In the genomic region with DNA sequence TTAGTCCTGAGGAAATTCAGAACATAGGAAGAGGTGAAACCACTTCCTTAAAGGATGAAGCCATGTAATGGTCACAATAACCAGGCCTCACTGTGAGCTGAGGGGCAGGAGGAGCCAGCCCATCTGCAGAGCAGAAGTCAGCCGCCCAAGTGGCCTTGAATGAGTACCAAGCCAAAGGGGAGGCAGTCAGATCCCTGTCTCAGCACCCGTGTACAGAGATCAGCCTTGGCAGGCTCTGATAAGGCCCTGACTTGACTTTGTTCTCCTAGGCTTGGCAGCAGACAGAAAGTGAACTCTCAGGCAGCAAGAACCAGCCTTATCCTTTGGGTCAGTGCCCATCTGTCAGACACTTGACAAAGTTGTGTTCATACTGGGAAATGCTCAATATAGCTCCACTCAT, we compare ENCODE assay signal across 12 mouse cellular contexts. TPM values are rescaled to one million over a fixed set of nuclear protein-coding genes. Genes with fewer than 3 reads are reported as not detected.
DNase-seq lines count a peak whose midpoint lies in the region; ATAC-seq and TF ChIP-seq lines count a peak whose summit lies in the region.
"Had no signal": no experiment of that assay in that cellular context is flagged by ENCODE, and none has a peak within 500 bp of the region (broad histone marks: within the 10 kb centered on the region; RNA-seq: fewer than 3 reads in every experiment).

No protein-coding gene starts in this region.

- no peak overlapping the region for H3K9ac ChIP-seq in heart, adult 2 months (ENCODE audit: low read depth, low read length)
- peak overlapping the region; percentile 30; the same call in 1 of the 2 replicates for H3K9ac ChIP-seq in heart, embryonic 14.5 days (ENCODE audit: low read length)
- no peak overlapping the region; the same call in 1 of the 2 replicates for H3K9ac ChIP-seq in liver, postnatal 0 days (replicated peaks)

- H3K4me1 ChIP-seq in heart, adult 2 months (ENCODE audit: control insufficient read depth, insufficient read depth, low read length): peaks cover 3% of the 10 kb centered on the region; the same call in 1 of the 2 replicates
- peaks cover 10 to 26% of the 10 kb centered on the region in 2 experiments for H3K4me1 ChIP-seq in heart, embryonic 14.5 days (ENCODE audit: control insufficient read depth in 2 of 2, insufficient read depth in 2 of 2, low read length in 2 of 2)
- peaks cover 26% of the 10 kb centered on the region for H3K4me1 ChIP-seq in liver, postnatal 0 days (ENCODE audit: insufficient read depth)
- H3K4me1 ChIP-seq: hindbrain, embryonic 10.5 days had no signal

- H3K36me3 ChIP-seq in heart, adult 2 months (ENCODE audit: control insufficient read depth, insufficient read depth, low read length): no peaks in the 10 kb centered on the region
- peaks cover 36% of the 10 kb centered on the region for H3K36me3 ChIP-seq in heart, embryonic 14.5 days (ENCODE audit: control insufficient read depth, insufficient read depth, low read length)
- H3K36me3 ChIP-seq in liver, postnatal 0 days (replicated peaks; ENCODE audit: insufficient read depth, low read length): peaks cover 33% of the 10 kb centered on the region; the same call in 1 of the 2 replicates

- H3K4me3 ChIP-seq in heart, adult 2 months: no peak overlapping the region
- no peak overlapping the region for H3K4me3 ChIP-seq in heart, embryonic 14.5 days (ENCODE audit: control insufficient read depth in 1 of 2, insufficient read depth in 1 of 2, low read depth in 1 of 2, low read length in 2 of 2)
- H3K4me3 ChIP-seq in liver, postnatal 0 days (ENCODE audit: low read depth, low read length): no peak overlapping the region
- H3K4me3 ChIP-seq: hindbrain, embryonic 10.5 days had no signal

- no peak for TF ChIP-seq CTCF in heart, adult 2 months (IDR thresholded peaks at IDR 0.05)
- TF ChIP-seq CTCF in liver, postnatal 0 days (IDR thresholded peaks at IDR 0.05; ENCODE audit: low read depth): no peak

- no peaks in the 10 kb centered on the region for H3K9me3 ChIP-seq in heart, embryonic 14.5 days (ENCODE audit: control insufficient read depth, low read length)
- H3K9me3 ChIP-seq in liver, postnatal 0 days (ENCODE audit: low read length): no peaks in the 10 kb centered on the region
- H3K9me3 ChIP-seq: hindbrain, embryonic 10.5 days had no signal

- no peaks in the 10 kb centered on the region for H3K79me2 ChIP-seq in heart, adult 2 months (replicated peaks; ENCODE audit: control insufficient read depth, insufficient read depth, low read length)

- peak; percentile 74; the same call in 1 of the 2 replicates for ATAC-seq in heart, embryonic 14.5 days (ENCODE audit: insufficient number of reproducible peaks, insufficient read depth, low FRiP score, low read depth)
- ATAC-seq in liver, postnatal 0 days: peak; percentile 30

- intact Hi-C loops in heart, adult 2 months (cut with DNase I): no loop called here
- intact Hi-C loops in heart, postnatal 25 days (cut with DNase I): no loop called here

- DNase-seq in heart, adult 2 months: peak in 1 of 2 experiments; percentile 56
- no peak for DNase-seq in heart, postnatal 25 days (ENCODE audit: low spot score)
- DNase-seq in MEL-GATA-1-ER (ENCODE audit: extremely low read depth, low read depth): peak; percentile 58
- DNase-seq in liver, postnatal 0 days: peak; percentile 31
- DNase-seq in right cerebral cortex, adult 2 months (ENCODE audit: low spot score in 2 of 2): no peak
- DNase-seq in layer of hippocampus, postnatal 25 days (ENCODE audit: extremely low spot score in 1 of 2, low spot score in 1 of 2): no peak
- DNase-seq in layer of hippocampus, postnatal 10 days (ENCODE audit: low spot score in 2 of 2): no peak
- DNase-seq: B cell, adult 2 months; cerebellum, adult 9-10 months; kidney, postnatal 25 days had no signal

- no peaks in the 10 kb centered on the region for H3K27me3 ChIP-seq in heart, adult 2 months (ENCODE audit: control insufficient read depth, insufficient read depth, low read length)
- no peaks in the 10 kb centered on the region for H3K27me3 ChIP-seq in heart, embryonic 14.5 days (ENCODE audit: control insufficient read depth, insufficient read depth, low read length)
- H3K27me3 ChIP-seq in liver, postnatal 0 days (ENCODE audit: insufficient read depth, low read length): no peaks in the 10 kb centered on the region

- TF ChIP-seq EP300 in heart, adult 2 months (IDR thresholded peaks at IDR 0.05; ENCODE audit: insufficient read depth, low read depth, low read length): 0 out of 2 replicates have a peak, but pooled peaks have one; percentile 30
- TF ChIP-seq EP300 in liver, postnatal 0 days (IDR thresholded peaks at IDR 0.05; ENCODE audit: low read depth): peak; percentile 74

- H3K4me2 ChIP-seq in heart, embryonic 14.5 days (ENCODE audit: low read length): peak overlapping the region; percentile 10; the same call in 1 of the 2 replicates
- no peak overlapping the region for H3K4me2 ChIP-seq in liver, postnatal 0 days (ENCODE audit: low read depth, low read length)

- WGBS in heart, adult 2 months: 15% methylated on average over 2 of the region's 2 CpGs
- WGBS in heart, embryonic 14.5 days: 5% methylated on average over 2 of the region's 2 CpGs
- WGBS in liver, postnatal 0 days (ENCODE audit: insufficient replicate concordance): 23% methylated on average over 2 of the region's 2 CpGs

- no peak for TF ChIP-seq POLR2A in heart, adult 2 months (IDR thresholded peaks at IDR 0.05; ENCODE audit: insufficient read depth, low read depth, low read length)

- H3K27ac ChIP-seq in heart, adult 2 months: peak overlapping the region; percentile 29; the same call in 1 of the 2 replicates
- H3K27ac ChIP-seq in heart, embryonic 14.5 days (replicated peaks in 1 of 2; ENCODE audit: control insufficient read depth in 1 of 2, insufficient read depth in 1 of 2, low read depth in 2 of 2, low read length in 2 of 2): peak overlapping the region; percentile 69 to 71
- H3K27ac ChIP-seq in liver, postnatal 0 days (ENCODE audit: low read depth): peak overlapping the region; percentile 62
- H3K27ac ChIP-seq: hindbrain, embryonic 10.5 days had no signal

RNA-seq across cellular contexts. Expression of gene Tpm1, which starts 29.1 kb away (rescaled TPM):
- total RNA-seq in heart, adult 2 months (2021): over 10,000 TPM in 1 of 2 experiments, 1,000 to 10,000 TPM in 1; 9,950 to 10,380 TPM
- 5,659 and 10,700 TPM in 2 replicates for polyA plus RNA-seq in heart, adult 2 months (2012; rRNA removed)
- over 10,000 TPM; 12,975 to 13,062 TPM for total RNA-seq in heart, postnatal 25 days (2021)
- polyA plus RNA-seq in heart, embryonic 14.5 days (2014; fragmentation: Nextera tagmentation; extraction: Ambion mirVana): 5,210 and 5,334 TPM in 2 replicates
- polyA plus RNA-seq in liver, postnatal 0 days (2015; fragmentation: Nextera tagmentation; extraction: Ambion mirVana): 85.7 and 147 TPM in 2 replicates
- total RNA-seq in layer of hippocampus, postnatal 25 days (2021): 100 to 1,000 TPM; 246 to 257 TPM
- total RNA-seq in layer of hippocampus, postnatal 10 days (2021): 100 to 1,000 TPM; 195 to 211 TPM

RNA-seq across cellular contexts. Expression of gene Lactb, which starts 44.8 kb away (rescaled TPM):
- 10 to 100 TPM; 20.4 to 20.6 TPM for total RNA-seq in heart, adult 2 months (2021)
- polyA plus RNA-seq in heart, adult 2 months (2012; rRNA removed): 6.8 and 10.8 TPM in 2 replicates
- 10 to 100 TPM; 21.2 to 22.5 TPM for total RNA-seq in heart, postnatal 25 days (2021)
- 8.5 and 8.7 TPM in 2 replicates for polyA plus RNA-seq in heart, embryonic 14.5 days (2014; fragmentation: Nextera tagmentation; extraction: Ambion mirVana)
- polyA plus RNA-seq in liver, postnatal 0 days (2015; fragmentation: Nextera tagmentation; extraction: Ambion mirVana): 13.3 and 15.2 TPM in 2 replicates
- total RNA-seq in layer of hippocampus, postnatal 25 days (2021): 10 to 100 TPM; 15.4 to 16.2 TPM
- total RNA-seq in layer of hippocampus, postnatal 10 days (2021): 10 to 100 TPM; 15.8 to 16.3 TPM

Comparison
In these comparisons a context has a peak if more than half of its experiments do, and no peak if none do; other contexts are left out.
1. DNase-seq: peak in MEL-GATA-1-ER (single experiment) and liver, postnatal 0 days (single experiment); none in heart, postnatal 25 days (single experiment), right cerebral cortex, adult 2 months (0 of 2), layer of hippocampus, postnatal 25 days (0 of 2) and layer of hippocampus, postnatal 10 days (0 of 2).
2. RNA of gene Tpm1, which starts 29.1 kb away (total RNA-seq): 12,975 to 13,062 TPM in heart, postnatal 25 days and 9,950 to 10,380 TPM in heart, adult 2 months; 246 to 257 TPM in layer of hippocampus, postnatal 25 days and 195 to 211 TPM in layer of hippocampus, postnatal 10 days; every median in the first group is over 10 times any median in the second.
3. Peak in every context shown above with its lines, with median percentiles within 50 percentile points of each other: H3K27ac ChIP-seq.